Mouse (Mus musculus): ENCODE measurements around the gene Max. TPM values are rescaled to one million over a fixed set of nuclear protein-coding genes. Genes with fewer than 3 reads are reported as not detected.

Gene Max
- polyA plus RNA-seq, 1 experiment = 68.7 TPM

- DNase-seq (ENCODE audit: low read depth) = no peak
- no peak for TF ChIP-seq POLR2A (IDR thresholded peaks at IDR 0.05; ENCODE audit: borderline replicate concordance, extremely low read depth, insufficient read depth, insufficient read length, poor library complexity, severe bottlenecking)
- no peak for TF ChIP-seq CTCF (IDR thresholded peaks at IDR 0.05; ENCODE audit: borderline replicate concordance, extremely low read depth, insufficient read depth, insufficient read length)
Measured at GRCm38 (mm10) chr12:76934438-76934837, 27.6 kb downstream of the Max start.

- peak; percentile 14 for DNase-seq (ENCODE audit: low read depth)
- no peak for TF ChIP-seq POLR2A (IDR thresholded peaks at IDR 0.05; ENCODE audit: borderline replicate concordance, extremely low read depth, insufficient read depth, insufficient read length, poor library complexity, severe bottlenecking)
- no peak for TF ChIP-seq CTCF (IDR thresholded peaks at IDR 0.05; ENCODE audit: borderline replicate concordance, extremely low read depth, insufficient read depth, insufficient read length)
Measured at GRCm38 (mm10) chr12:76932688-76933060, 29.3 kb downstream of the Max start.

GRCm38 (mm10) chr12:76931739-76932687 is 30.0 kb downstream of the Max start:
- no peak for DNase-seq (ENCODE audit: low read depth)
- TF ChIP-seq CTCF (IDR thresholded peaks at IDR 0.05; ENCODE audit: borderline replicate concordance, extremely low read depth, insufficient read depth, insufficient read length) (no peak), POLR2A (IDR thresholded peaks at IDR 0.05; ENCODE audit: borderline replicate concordance, extremely low read depth, insufficient read depth, insufficient read length, poor library complexity, severe bottlenecking) (no peak)

DNA sequence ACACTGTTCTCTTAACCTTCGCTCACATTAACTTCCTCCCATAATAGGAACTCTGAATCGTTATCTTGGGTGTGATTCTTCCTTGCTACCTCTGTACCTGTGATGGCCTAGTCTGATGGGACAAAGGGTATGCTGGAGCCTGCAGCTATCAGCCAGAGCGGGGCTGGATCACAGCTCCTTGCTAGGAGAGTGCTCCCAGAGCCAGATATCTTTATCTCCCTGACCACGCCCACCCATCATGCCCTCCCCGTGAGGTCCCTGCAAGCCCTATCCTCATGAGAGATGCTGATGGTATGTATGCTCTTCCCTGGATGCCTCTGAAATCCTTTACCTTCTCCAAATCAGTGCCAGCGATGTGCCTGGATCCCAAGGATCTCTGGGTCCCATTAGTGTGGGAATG is 31.8 kb downstream of the Max start:
- no peak for DNase-seq (ENCODE audit: low read depth)
- TF ChIP-seq CTCF (IDR thresholded peaks at IDR 0.05; ENCODE audit: borderline replicate concordance, extremely low read depth, insufficient read depth, insufficient read length) (no peak), POLR2A (IDR thresholded peaks at IDR 0.05; ENCODE audit: borderline replicate concordance, extremely low read depth, insufficient read depth, insufficient read length, poor library complexity, severe bottlenecking) (no peak)

DNA sequence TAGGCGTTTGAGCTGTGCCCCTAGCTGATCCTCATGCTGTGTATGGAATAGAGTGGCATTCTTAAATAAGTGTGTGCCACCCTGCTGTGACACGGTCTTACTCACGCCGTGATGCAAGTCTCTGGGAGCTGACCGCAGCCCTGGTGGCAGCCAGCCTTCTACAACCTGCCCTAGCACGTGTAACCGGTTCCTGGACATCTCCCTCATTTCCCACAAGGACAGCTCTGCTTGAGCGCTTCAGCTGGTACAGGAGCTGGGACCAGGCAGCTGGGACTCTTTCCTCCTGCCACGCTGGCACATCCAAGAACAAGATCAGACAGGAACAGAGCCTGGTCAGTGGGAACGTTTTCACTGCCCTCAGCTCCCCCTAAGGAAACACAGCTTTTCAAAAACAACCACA is 34.5 kb downstream of the Max start:
- no peak for DNase-seq (ENCODE audit: low read depth)
- TF ChIP-seq POLR2A (IDR thresholded peaks at IDR 0.05; ENCODE audit: borderline replicate concordance, extremely low read depth, insufficient read depth, insufficient read length, poor library complexity, severe bottlenecking) = no peak
- no peak for TF ChIP-seq CTCF (IDR thresholded peaks at IDR 0.05; ENCODE audit: borderline replicate concordance, extremely low read depth, insufficient read depth, insufficient read length)

DNA sequence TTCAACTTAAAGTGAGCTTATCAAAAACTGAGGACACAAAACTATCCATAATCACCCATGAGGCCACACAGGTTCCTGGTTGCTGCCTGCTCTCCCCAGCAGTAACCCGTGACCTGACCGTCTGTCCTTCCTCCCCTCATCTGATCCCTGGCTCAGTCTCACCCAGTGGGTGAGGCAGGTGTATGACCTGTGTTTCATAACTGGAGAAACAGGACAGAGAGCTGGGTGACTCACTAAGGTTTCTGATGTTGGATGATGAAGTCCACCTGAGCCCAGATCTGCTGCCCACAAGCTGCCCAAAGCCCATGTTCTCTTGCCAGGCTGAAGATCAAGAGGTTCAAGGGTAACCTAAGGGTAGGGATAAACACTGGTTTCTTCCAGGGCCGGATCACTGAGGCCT is 35.0 kb downstream of the Max start:
- no peak for DNase-seq (ENCODE audit: low read depth)
- no peak for TF ChIP-seq CTCF (IDR thresholded peaks at IDR 0.05; ENCODE audit: borderline replicate concordance, extremely low read depth, insufficient read depth, insufficient read length)
- no peak for TF ChIP-seq POLR2A (IDR thresholded peaks at IDR 0.05; ENCODE audit: borderline replicate concordance, extremely low read depth, insufficient read depth, insufficient read length, poor library complexity, severe bottlenecking)

GRCm38 (mm10) chr12:76926338-76926945 is 35.6 kb downstream of the Max start:
- no peak for DNase-seq (ENCODE audit: low read depth)
- no peak for TF ChIP-seq POLR2A (IDR thresholded peaks at IDR 0.05; ENCODE audit: borderline replicate concordance, extremely low read depth, insufficient read depth, insufficient read length, poor library complexity, severe bottlenecking)
- no peak for TF ChIP-seq CTCF (IDR thresholded peaks at IDR 0.05; ENCODE audit: borderline replicate concordance, extremely low read depth, insufficient read depth, insufficient read length)

DNA sequence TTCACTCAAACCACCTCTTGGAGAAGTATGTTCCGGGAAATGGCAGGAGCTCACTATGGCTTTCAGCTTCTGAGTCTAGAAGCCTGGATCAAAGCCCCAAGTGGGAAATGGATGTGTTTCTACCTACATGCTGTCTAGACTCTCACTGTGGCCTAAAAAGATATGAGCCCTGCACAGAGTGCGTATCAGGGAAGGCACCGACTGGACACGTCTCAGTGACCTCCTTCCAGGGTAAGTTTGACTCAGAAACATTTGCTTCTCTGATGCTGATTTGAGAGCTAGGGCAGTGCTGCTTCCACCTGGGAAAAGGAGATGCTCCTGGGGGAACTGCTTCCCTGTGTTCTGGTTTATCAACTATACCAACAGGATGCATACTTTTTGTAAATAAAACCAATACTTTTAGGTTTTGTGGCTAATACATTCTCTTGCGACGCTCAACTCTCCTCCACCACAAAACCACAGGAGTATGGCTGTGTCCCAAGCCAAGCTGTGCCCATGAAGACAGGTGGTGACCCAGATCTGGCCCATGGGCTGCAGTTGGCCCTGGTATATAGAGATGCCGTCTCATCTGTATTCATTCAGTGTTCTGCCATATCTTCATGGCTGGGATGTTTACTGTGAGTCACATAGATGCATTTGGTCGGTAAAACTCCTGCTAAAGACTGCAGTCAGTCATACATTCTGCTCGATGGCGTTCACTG is 36.9 kb downstream of the Max start:
- no peak for DNase-seq (ENCODE audit: low read depth)
- no peak for TF ChIP-seq CTCF (IDR thresholded peaks at IDR 0.05; ENCODE audit: borderline replicate concordance, extremely low read depth, insufficient read depth, insufficient read length)
- TF ChIP-seq POLR2A (IDR thresholded peaks at IDR 0.05; ENCODE audit: borderline replicate concordance, extremely low read depth, insufficient read depth, insufficient read length, poor library complexity, severe bottlenecking) = no peak

- TF ChIP-seq POLR2A (IDR thresholded peaks at IDR 0.05; ENCODE audit: borderline replicate concordance, extremely low read depth, insufficient read depth, insufficient read length, poor library complexity, severe bottlenecking) (no peak), CTCF (IDR thresholded peaks at IDR 0.05; ENCODE audit: borderline replicate concordance, extremely low read depth, insufficient read depth, insufficient read length) (no peak)
- no peak for DNase-seq (ENCODE audit: low read depth)
Measured at GRCm38 (mm10) chr12:76923118-76923517, 38.9 kb downstream of the Max start.

DNA sequence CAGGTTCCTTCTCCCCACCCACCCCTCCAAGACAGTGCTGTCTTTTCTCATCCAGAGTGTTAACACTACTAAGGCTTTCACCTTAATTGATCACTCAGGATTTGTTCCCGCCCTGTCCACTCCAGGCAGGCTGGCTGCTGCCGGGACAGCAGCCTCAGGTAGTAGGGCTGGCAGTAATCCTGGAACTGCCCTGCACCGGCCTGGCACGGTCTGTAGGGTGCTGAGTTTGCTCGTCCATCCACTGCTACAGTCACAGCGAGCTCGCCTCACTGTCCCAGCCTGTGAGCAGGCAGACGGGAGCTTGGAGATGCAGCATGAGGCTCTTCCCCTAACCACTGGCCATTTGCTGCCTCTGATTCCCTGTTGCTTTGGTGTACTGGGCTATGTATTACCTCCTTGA is 41.0 kb downstream of the Max start:
- no peak for TF ChIP-seq CTCF (IDR thresholded peaks at IDR 0.05; ENCODE audit: borderline replicate concordance, extremely low read depth, insufficient read depth, insufficient read length)
- no peak for TF ChIP-seq POLR2A (IDR thresholded peaks at IDR 0.05; ENCODE audit: borderline replicate concordance, extremely low read depth, insufficient read depth, insufficient read length, poor library complexity, severe bottlenecking)
- no peak for DNase-seq (ENCODE audit: low read depth)

- no peak for DNase-seq (ENCODE audit: low read depth)
- TF ChIP-seq POLR2A (IDR thresholded peaks at IDR 0.05; ENCODE audit: borderline replicate concordance, extremely low read depth, insufficient read depth, insufficient read length, poor library complexity, severe bottlenecking) (no peak), CTCF (IDR thresholded peaks at IDR 0.05; ENCODE audit: borderline replicate concordance, extremely low read depth, insufficient read depth, insufficient read length) (no peak)
Measured at GRCm38 (mm10) chr12:76920398-76920797, 41.6 kb downstream of the Max start.
